Comparison of ENCODE assay signal across 27 mouse cellular contexts in the genomic region with DNA sequence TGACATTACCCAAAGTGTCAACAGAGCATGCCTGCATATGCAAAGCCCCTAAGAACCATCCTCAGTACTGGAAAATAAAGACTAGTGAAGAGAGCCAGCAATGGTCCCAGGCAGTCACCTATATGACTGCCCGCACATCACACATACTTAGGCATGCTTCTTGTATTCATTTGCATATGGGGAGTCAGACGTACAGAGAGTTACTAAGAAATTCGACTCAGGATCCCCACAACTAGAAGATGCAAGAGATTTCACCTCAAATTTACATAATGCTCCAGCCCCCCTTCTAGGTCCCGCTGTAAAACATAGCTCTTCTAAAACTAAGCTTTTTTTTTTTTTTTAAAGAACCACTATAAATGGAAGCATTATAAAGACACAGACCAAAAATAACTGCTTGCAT.
"Had no signal": no experiment of that assay in that cellular context is flagged by ENCODE, and none has a peak within 500 bp of the region (broad histone marks: within the 10 kb centered on the region; RNA-seq: fewer than 3 reads in every experiment).

No protein-coding gene starts in this region.

- H3K4me3 ChIP-seq: gastrocnemius, adult 2 months; heart, embryonic 10.5 days; heart, embryonic 12.5 days; hindbrain, embryonic 13.5 days; hindbrain, embryonic 15.5 days; kidney, embryonic 15.5 days; left cerebral cortex, adult 2 months; limb, embryonic 10.5 days; limb, embryonic 12.5 days; liver, embryonic 13.5 days; liver, embryonic 15.5 days had no signal

- H3K4me1 ChIP-seq: heart, embryonic 10.5 days; heart, embryonic 12.5 days; hindbrain, embryonic 13.5 days; hindbrain, embryonic 15.5 days; liver, embryonic 13.5 days; liver, embryonic 15.5 days had no signal

- H3K36me3 ChIP-seq: heart, embryonic 10.5 days; heart, embryonic 12.5 days; hindbrain, embryonic 13.5 days; hindbrain, embryonic 15.5 days; kidney, embryonic 15.5 days; limb, embryonic 10.5 days; limb, embryonic 12.5 days; liver, embryonic 13.5 days; liver, embryonic 15.5 days had no signal

- H3K27me3 ChIP-seq: heart, embryonic 12.5 days; hindbrain, embryonic 13.5 days; hindbrain, embryonic 15.5 days; kidney, embryonic 15.5 days; limb, embryonic 12.5 days; liver, embryonic 13.5 days; liver, embryonic 15.5 days had no signal

- H3K4me2 ChIP-seq: heart, embryonic 12.5 days; hindbrain, embryonic 13.5 days; hindbrain, embryonic 15.5 days; kidney, embryonic 15.5 days; limb, embryonic 12.5 days; liver, embryonic 11.5 days; liver, embryonic 13.5 days; liver, embryonic 15.5 days had no signal

- DNase-seq: gastrocnemius, adult 2 months; gastrocnemius, postnatal 10 days; gastrocnemius, postnatal 25 days; heart, adult 18-20 months; heart, postnatal 14 days; heart, postnatal 36 days; kidney, adult 11 months; kidney, adult 2 months; kidney, adult 9 months; kidney, postnatal 14 days; kidney, postnatal 36 days; layer of hippocampus, adult 9-11 months; layer of hippocampus, postnatal 36 days; liver; liver, embryonic 13.5 days had no signal

- H3K27ac ChIP-seq: gastrocnemius, adult 2 months; heart, embryonic 10.5 days; hindbrain, embryonic 13.5 days; hindbrain, embryonic 15.5 days; hindbrain, postnatal 0 days; kidney, embryonic 15.5 days; kidney, postnatal 0 days; left cerebral cortex, adult 2 months; limb, embryonic 10.5 days; limb, embryonic 12.5 days; liver, embryonic 13.5 days; liver, embryonic 15.5 days had no signal

- H3K9ac ChIP-seq: heart, embryonic 12.5 days; hindbrain, embryonic 13.5 days; hindbrain, embryonic 15.5 days; kidney, embryonic 15.5 days; limb, embryonic 12.5 days; liver, embryonic 13.5 days; liver, embryonic 15.5 days had no signal

- H3K9me3 ChIP-seq: heart, embryonic 10.5 days; heart, embryonic 12.5 days; hindbrain, embryonic 13.5 days; hindbrain, embryonic 15.5 days; kidney, embryonic 15.5 days; limb, embryonic 10.5 days; limb, embryonic 12.5 days; liver, embryonic 13.5 days; liver, embryonic 15.5 days had no signal
